Mouse (Mus musculus) ovary, adult 2 months (tissue): ENCODE measurements around the gene Ap1s1. TPM values are rescaled to one million over a fixed set of nuclear protein-coding genes. Genes with fewer than 3 reads are reported as not detected.

ENCODE experiments used
- polyA plus RNA-seq: library from polyadenylated mRNA; depleted of rRNA; stranded (reverse); fragments of >200 nt; gene quantifications from 2 replicates; pipeline ENCODE4 v1.2.3, GENCODE M21; 2012; rRNA removed

The Ap1s1 gene
- 44.5 and 48.4 TPM in 2 replicates for polyA plus RNA-seq

GRCm38 (mm10) chr5:137045402-137046323 lies at the start of gene Ap1s1:
TSS of gene Ap1s1 (minus strand) at chr5:137046135.

GRCm38 (mm10) chr5:137072079-137072960 lies 26.4 kb upstream of the Ap1s1 start, which contains the start of gene Serpine1:
TSS of gene Serpine1 (minus strand) at chr5:137072268.

GRCm38 (mm10) chr5:137026092-137026491 lies 19.8 kb downstream of the Ap1s1 start, which contains the start of gene Vgf:
TSS of gene Vgf (plus strand) at chr5:137026392.

GRCm38 (mm10) chr5:136987934-136988271 lies 58.0 kb downstream of the Ap1s1 start, which contains the start of gene Znhit1:
TSS of gene Znhit1 (minus strand) at chr5:136988021.

GRCm38 (mm10) chr5:136986695-136987137 lies 59.2 kb downstream of the Ap1s1 start, which contains the start of gene Plod3:
TSS of gene Plod3 (plus strand) at chr5:136987019.

Other genes with a start within 250 kb of the Ap1s1 start
- 26.5 and 36.6 TPM in 2 replicates for gene Col26a1, start 162.9 kb downstream of the Ap1s1 start, polyA plus RNA-seq
- gene Ift22, start 138.0 kb downstream of the Ap1s1 start, polyA plus RNA-seq = 13.1 and 17.5 TPM in 2 replicates
- gene Fis1, start 92.9 kb downstream of the Ap1s1 start, polyA plus RNA-seq = 171 and 185 TPM in 2 replicates
- 23.7 and 29.5 TPM in 2 replicates for gene Cldn15, start 79.5 kb downstream of the Ap1s1 start, polyA plus RNA-seq
- gene Plod3, start 59.1 kb downstream of the Ap1s1 start, polyA plus RNA-seq = 93.0 and 109 TPM in 2 replicates
- 80.1 and 91.0 TPM in 2 replicates for gene Znhit1, start 58.1 kb downstream of the Ap1s1 start, polyA plus RNA-seq
- gene Vgf, start 19.7 kb downstream of the Ap1s1 start, polyA plus RNA-seq = 0.13 and 0.26 TPM in 2 replicates
- 8.6 TPM in 2 replicates for gene Serpine1, start 26.1 kb upstream of the Ap1s1 start, polyA plus RNA-seq
- 9.6 and 14.3 TPM in 2 replicates for gene Trim56, start 70.1 kb upstream of the Ap1s1 start, polyA plus RNA-seq
- gene Muc3, start 103.2 kb upstream of the Ap1s1 start, polyA plus RNA-seq = 0.29 and 0.32 TPM in 2 replicates
- gene Muc3a, start 166.3 kb upstream of the Ap1s1 start, polyA plus RNA-seq = 1.9 and 2.9 TPM in 2 replicates
- 1.2 and 1.3 TPM in 2 replicates for gene Ache, start 241.4 kb upstream of the Ap1s1 start, polyA plus RNA-seq
- 12.0 and 14.2 TPM in 2 replicates for gene Ufsp1, start 248.5 kb upstream of the Ap1s1 start, polyA plus RNA-seq